Mouse (Mus musculus) kidney, adult 2 months (tissue): ENCODE measurements at regions not wholly inside any gene's neighbourhood (a gene's known extent, or its start where the extent isn't known, plus 50 kb on each side); places are given as distances from the start of the nearest gene placed in this dataset.
A peak's percentile ranks its signal among the peaks of the same experiment; 100 is the strongest.

ENCODE experiments used
- DNase-seq: peaks from one replicate; pipeline ENCODE4 v3.0.0; 2021
- H3K27ac ChIP-seq: fragments of 200-500 bp; 2 replicates; pipeline ENCODE4 v1.5.1; 2012; ENCODE audit warnings: low read depth, low read length, control low read depth, inconsistent platforms; ENCODE audit not compliant: insufficient read depth
- H3K27me3 ChIP-seq: fragments of 200-500 bp; replicated peaks from 2 replicates; pipeline ENCODE4 v1.6.1; 2012; ENCODE audit warnings: mild to moderate bottlenecking, moderate library complexity, low read length, inconsistent platforms; ENCODE audit not compliant: control insufficient read depth, insufficient read depth
- H3K36me3 ChIP-seq: fragments of 200-500 bp; 2 replicates; pipeline ENCODE4 v1.6.1; 2012; ENCODE audit warnings: mild to moderate bottlenecking, moderate library complexity, low read length, inconsistent platforms; ENCODE audit not compliant: control insufficient read depth, insufficient read depth
- H3K4me1 ChIP-seq: fragments of 200-500 bp; 2 replicates; pipeline ENCODE4 v1.6.1; 2011; ENCODE audit warnings: low read length; ENCODE audit not compliant: control insufficient read depth, insufficient read depth
- H3K4me3 ChIP-seq: fragments of 200-500 bp; 2 replicates; pipeline ENCODE4 v1.5.1; 2011; ENCODE audit warnings: mild to moderate bottlenecking, low read depth, low read length, control low read depth; ENCODE audit not compliant: insufficient read depth
- CTCF ChIP-seq: fragments of 200-500 bp; conservative IDR thresholded peaks from 2 replicates; pipeline ENCODE4 v1.5.1; 2011; ENCODE audit warnings: low read depth, mild to moderate bottlenecking, control low read depth, low read length, moderate library complexity, mixed read lengths; ENCODE audit not compliant: insufficient read depth, insufficient read length
- POLR2A ChIP-seq: fragments of 200-500 bp; IDR thresholded peaks from one replicate; pipeline ENCODE4 v1.6.1; 2011; ENCODE audit warnings: low read depth, low read length, control low read depth
- WGBS: fragments of 180-500 bp; shearing (Covaris S2); methylation state at CpG from one replicate; pipeline ENCODE4 v1.1.7; 2018; 5-methylcytosine and 5-hydroxymethylcytosine counted together

DNA sequence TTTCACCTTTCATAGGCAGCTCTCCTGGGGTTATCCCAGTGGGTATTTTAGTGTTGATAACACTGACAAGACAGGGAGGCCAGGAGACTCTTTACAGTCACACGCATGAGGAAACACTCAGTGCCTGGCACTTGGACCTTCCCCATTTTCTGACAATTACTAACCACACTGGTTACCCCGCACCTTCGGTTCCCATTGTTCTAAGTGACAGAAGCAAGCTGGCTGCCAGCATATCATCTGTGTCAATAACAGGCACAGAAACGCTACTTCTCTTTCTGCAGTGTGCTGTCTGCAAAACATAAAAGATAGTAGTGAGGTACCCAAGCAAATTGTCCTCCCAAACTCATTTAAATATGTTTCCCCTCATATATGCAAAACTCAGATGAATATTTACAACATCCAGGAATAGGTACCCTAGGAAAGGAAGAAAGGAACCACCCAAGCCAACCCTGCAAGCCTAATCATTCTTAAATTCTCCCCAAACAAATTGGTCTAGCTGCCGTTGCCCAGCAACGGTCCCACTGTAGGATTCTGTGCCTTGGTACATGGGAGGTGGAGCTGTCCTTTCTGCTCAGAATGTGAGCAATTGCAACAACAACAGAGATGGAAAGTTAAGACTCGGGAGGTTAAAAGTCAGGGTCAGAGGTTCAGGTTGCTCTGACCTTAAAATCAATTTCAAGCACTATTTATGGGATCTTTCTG, 419.0 kb upstream of the Nrp1 start:
- no peaks in the 10 kb centered on the region for H3K27me3 ChIP-seq
- DNase-seq = peak; percentile 10
- WGBS = 45% methylated on average over 7 of the region's 7 CpGs
- peaks cover 2% of the 10 kb centered on the region; the same call in 1 of the 2 replicates for H3K4me1 ChIP-seq
- TF ChIP-seq CTCF (no peak), POLR2A (no peak)
- no peaks in the 10 kb centered on the region for H3K36me3 ChIP-seq
- no peak overlapping the region for H3K4me3 ChIP-seq
- H3K27ac ChIP-seq = no peak overlapping the region

DNA sequence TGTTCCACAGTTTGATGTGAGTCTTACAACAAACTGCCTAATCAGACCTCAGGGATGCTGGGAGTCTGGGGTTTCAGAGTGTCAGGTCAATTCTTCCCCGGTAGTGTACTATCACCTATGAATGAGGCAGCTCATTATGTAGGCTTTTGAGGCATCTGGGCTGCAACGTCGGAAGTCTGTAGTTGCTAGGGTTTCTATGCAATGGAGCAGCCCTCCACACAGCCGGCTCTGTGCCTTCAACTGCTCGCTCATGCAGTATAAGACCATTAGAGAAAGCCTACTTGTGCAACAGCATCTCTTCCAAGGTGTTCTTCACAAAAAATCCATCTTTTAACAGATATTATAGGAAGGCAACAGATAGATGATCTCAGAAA, 418.4 kb upstream of the Nrp1 start:
- Histone ChIP-seq H3K27ac (no peak overlapping the region), H3K4me3 (no peak overlapping the region), H3K36me3 (no peaks in the 10 kb centered on the region), H3K4me1 (peaks cover 2% of the 10 kb centered on the region; the same call in 1 of the 2 replicates), H3K27me3 (no peaks in the 10 kb centered on the region)
- DNase-seq = no peak
- TF ChIP-seq POLR2A (no peak), CTCF (no peak)
- WGBS = 61% methylated on average over 5 of the region's 5 CpGs

DNA sequence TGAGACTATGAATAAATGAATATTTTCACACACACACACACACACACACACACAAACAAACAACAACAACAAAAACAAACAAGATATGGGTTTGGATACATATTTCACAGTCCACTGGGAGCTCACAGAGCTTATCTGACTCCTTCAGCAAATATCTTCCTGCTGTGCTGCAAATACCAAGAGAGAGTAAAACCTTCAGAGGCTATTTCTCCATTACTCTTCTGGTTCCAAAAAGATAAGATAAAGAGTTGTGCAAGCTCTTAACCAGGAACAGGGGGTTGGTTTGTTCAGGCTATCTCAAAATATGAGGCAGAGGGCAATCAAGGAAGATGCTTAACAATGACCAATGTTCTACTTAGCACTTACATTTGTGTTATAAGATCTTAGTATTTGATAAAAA, 416.1 kb upstream of the Nrp1 start:
- H3K27ac ChIP-seq = no peak overlapping the region
- TF ChIP-seq CTCF = no peak
- no peak for TF ChIP-seq POLR2A
- H3K27me3 ChIP-seq = no peaks in the 10 kb centered on the region
- DNase-seq = no peak
- peaks cover 2% of the 10 kb centered on the region; the same call in 1 of the 2 replicates for H3K4me1 ChIP-seq
- H3K4me3 ChIP-seq = no peak overlapping the region
- H3K36me3 ChIP-seq = no peaks in the 10 kb centered on the region

DNA sequence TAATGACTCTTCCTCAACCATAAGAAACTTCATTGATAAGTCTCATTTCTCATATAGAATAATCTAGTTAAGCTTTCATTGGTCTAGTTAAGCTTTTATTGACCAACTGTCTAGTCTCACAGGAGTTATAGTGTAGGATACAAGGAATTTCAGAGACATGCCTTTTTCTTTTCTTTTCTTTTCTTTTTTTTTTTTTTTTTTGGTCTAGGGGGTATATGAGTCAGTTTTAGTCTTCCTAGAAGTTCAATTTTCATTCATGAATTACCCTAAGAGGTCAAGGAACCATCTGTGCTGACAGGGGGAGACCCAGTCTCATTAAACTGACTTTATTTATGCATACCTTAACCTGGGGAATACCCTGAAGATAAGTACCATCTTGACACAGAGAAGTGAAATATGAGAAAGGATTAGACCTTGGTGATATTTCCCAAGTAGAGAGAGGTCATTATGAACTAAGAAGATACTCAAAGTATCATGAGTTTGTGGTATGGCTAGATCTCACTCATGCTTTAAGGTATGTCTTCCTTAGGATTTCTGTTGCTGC, 413.4 kb upstream of the Nrp1 start:
- DNase-seq = no peak
- no peak for TF ChIP-seq POLR2A
- no peak for TF ChIP-seq CTCF
- Histone ChIP-seq H3K4me1 (peaks cover 2% of the 10 kb centered on the region; the same call in 1 of the 2 replicates), H3K27me3 (no peaks in the 10 kb centered on the region), H3K4me3 (no peak overlapping the region), H3K27ac (no peak overlapping the region), H3K36me3 (no peaks in the 10 kb centered on the region)

DNA sequence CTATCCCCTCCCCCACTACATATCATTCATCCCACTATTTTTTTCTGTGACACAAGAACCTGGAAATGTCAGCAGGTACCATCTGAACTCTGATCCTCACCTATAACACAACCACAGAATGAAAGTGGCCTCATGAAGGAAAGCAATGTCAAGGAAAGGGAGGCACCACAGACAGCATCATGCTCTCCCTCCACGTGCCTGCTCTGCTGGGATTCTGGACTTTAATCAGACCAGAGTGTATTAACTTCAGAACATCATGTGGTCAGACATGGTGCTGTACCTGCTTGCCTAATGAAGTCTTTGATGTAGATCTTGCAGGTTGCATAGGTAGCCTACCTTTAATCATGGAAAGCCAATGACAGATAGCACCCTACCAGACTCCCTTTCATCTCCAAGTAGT, 400.8 kb upstream of the Nrp1 start:
- H3K4me3 ChIP-seq = no peak overlapping the region
- H3K27me3 ChIP-seq = no peaks in the 10 kb centered on the region
- DNase-seq = peak; percentile 55
- no peak overlapping the region for H3K27ac ChIP-seq
- H3K4me1 ChIP-seq = peaks cover 17% of the 10 kb centered on the region
- TF ChIP-seq POLR2A (no peak), CTCF (no peak)
- WGBS = 45% methylated on average over 1 of the region's 1 CpGs
- no peaks in the 10 kb centered on the region for H3K36me3 ChIP-seq

DNA sequence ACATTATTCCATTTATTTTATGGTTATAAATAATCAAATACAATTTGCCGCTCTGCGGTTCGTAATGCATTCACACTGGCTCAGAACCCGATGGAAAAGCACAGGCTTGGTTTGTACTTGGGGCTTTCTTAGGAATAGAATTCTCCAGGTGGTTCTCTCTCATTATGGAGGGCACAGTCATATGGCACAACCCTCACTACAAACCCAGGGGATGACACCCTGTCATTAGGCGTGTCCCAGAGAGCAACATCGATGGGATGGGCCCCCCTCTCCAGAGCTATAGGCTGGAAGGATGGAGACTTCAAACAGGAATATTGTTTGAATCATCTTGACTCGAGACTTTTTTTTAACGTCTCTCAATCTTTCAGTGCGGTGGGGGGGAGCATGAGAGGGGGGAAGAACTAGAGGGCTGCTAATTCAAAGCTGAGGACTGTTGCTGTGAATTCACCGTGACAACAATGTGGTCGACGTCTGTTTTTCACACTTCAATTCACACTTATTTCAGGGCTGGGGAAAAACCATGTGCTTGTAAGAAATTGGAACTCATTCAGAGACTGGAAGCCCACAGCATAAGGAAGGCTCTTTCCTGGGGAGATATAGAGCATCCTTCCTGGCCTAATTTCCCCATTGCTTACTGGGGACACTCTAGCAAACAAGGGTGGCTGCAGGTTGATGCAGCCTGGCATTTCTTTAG, 399.9 kb upstream of the Nrp1 start:
- H3K27ac ChIP-seq = no peak overlapping the region
- no peaks in the 10 kb centered on the region for H3K36me3 ChIP-seq
- H3K4me3 ChIP-seq = no peak overlapping the region
- H3K27me3 ChIP-seq = no peaks in the 10 kb centered on the region
- WGBS = 83% methylated on average over 12 of the region's 12 CpGs
- TF ChIP-seq CTCF = no peak
- TF ChIP-seq POLR2A = no peak
- no peak for DNase-seq
- peaks cover 16% of the 10 kb centered on the region for H3K4me1 ChIP-seq

DNA sequence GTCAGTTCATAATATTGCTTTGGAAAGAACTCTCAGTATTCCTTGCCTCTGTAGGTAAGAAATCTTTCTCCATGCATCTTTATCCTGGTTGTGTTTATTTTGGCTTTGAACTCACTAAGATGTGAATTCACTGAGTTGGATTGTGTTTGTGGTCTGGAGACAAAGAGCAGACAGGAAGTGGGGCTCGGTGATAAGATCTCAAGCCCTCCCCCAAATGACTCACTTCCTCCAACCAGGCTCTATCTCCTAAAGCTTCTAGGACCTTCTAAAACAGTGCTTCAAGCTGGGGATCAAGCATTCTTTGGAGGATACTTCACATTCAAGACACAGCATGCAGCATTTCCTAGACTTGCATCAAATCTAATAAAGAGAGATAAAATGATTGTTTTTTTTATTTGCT, 395.5 kb upstream of the Nrp1 start:
- no peaks in the 10 kb centered on the region for H3K27me3 ChIP-seq
- no peaks in the 10 kb centered on the region for H3K36me3 ChIP-seq
- no peak for TF ChIP-seq CTCF
- TF ChIP-seq POLR2A = no peak
- DNase-seq = no peak
- 56% methylated on average over 1 of the region's 1 CpGs for WGBS
- no peak overlapping the region for H3K27ac ChIP-seq
- peaks cover 23% of the 10 kb centered on the region for H3K4me1 ChIP-seq
- no peak overlapping the region for H3K4me3 ChIP-seq
